Mouse (Mus musculus) thymus, postnatal 36 days (tissue): Measurements from ENCODE around the gene Xrcc1.
A peak's percentile ranks its signal among the peaks of the same experiment; 100 is the strongest.
"Not testable (repeated sequence)": the region's sequence is repeated elsewhere in the genome, so short reads cannot be mapped to it uniquely, and the experiment has no call there.

Experiments
- DNase-seq, 2 experiments: peaks; one replicate each; pipeline ENCODE4 v3.0.0; 2022; ENCODE audit warnings: mixed read lengths in 2 of 2

Xrcc1 gene

DNA sequence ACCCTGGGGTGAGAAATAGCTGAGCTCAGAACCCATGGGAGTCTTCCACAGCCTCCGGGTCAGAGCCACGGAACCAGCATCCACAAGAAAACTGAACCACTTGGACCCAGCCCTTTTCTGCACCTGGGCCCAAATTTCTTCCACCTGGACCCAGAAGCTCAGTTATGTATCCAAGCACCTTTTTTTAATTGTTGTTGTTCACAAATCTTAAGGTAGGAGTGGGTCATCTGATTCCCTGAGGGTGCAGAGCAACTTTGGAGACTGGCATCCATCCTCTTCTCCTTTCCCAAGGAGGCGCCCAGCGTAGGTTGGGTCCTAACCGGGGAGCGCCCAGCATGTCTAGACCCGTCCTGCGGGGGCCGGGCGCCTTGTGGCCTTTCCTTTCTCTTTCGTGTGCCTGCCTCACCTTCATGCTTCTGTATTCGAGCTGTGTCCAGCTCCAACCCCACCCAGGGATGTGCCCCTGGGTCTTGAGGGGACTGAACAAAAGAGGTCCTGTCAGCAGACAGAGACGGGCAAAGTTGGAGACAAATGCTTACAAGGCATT, at the start of gene Xrcc1, which contains the start of gene Pinlyp:
Gene Xrcc1 (plus strand): TSS at position 222 of the 547 bp plus-strand sequence.
Gene Pinlyp (minus strand): TSS at position 51 of the 547 bp plus-strand sequence.
- DNase-seq = peak in 1 of 2 experiments; percentile 24

DNA sequence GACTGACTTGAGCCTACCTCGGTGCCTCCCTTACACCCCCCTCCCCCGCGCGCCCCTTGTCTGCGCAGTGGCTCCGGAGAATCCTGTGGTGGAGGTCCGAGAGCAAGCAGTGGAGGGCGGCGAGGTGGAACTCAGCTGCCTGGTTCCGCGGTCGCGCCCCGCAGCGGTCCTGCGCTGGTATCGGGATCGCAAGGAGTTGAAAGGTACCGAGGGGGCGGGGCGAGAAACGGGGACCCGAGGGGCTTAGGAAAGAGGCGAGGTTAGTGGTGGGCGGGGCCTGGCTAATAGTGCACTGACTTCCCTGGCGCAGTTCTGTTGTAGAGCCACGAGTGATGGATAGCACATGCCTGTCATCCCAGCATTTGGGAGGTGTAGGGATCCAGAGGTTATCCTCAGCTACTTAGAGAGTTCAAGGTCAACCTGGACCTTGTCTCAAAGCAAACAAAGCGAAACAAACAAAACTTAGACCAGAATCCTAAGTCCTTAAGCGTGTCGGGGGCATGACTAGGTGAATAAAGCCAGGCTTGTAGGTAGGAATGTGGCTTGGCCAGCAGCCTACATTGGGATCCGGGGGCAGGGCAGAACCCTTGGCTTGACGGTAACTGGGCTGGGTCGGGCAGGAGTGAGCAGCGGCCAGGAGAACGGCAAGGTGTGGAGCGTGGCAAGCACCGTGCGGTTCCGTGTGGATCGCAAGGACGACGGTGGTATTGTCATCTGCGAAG, 46.1 kb upstream of the Xrcc1 start:
- peak in 1 of 2 experiments; percentile 34 for DNase-seq

DNA sequence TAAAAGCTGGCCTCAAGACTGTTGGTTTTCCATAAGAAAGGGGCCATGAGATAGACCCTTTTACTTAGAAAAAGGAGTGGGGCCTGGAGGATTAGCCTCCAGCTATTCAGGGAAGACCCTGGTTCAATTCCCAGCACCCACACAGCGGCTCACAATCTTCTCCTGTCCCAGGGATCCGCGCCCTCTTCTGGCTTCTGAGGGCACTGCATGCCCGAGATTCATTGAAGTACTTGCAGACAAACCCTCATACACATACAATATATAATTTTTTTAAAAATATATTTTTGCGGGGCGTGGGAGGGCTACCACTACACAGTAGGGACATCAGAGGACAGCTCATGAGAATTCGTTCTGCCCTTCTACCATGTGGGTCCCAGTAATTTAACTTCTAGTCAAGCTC, 45.2 kb upstream of the Xrcc1 start:
- peak; percentile 44 to 51 for DNase-seq

DNA sequence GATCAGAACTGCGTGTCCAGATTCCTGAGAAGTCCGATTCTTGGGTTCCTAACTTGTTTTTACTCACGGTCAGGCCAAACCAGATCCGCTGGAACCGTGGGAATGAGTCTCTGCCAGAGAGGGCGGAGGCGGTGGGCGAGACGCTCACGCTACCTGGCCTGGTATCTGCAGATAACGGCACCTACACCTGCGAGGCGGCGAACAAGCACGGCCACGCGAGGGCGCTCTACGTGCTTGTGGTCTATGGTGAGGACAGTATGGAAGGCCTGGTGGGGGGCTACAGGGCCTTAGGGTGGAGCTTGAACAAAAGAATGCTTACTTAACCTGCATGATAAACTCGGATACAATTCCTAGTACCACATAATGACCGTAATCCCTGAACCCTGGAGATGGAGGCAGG, 44.6 kb upstream of the Xrcc1 start:
- DNase-seq = peak; percentile 53 to 54

DNA sequence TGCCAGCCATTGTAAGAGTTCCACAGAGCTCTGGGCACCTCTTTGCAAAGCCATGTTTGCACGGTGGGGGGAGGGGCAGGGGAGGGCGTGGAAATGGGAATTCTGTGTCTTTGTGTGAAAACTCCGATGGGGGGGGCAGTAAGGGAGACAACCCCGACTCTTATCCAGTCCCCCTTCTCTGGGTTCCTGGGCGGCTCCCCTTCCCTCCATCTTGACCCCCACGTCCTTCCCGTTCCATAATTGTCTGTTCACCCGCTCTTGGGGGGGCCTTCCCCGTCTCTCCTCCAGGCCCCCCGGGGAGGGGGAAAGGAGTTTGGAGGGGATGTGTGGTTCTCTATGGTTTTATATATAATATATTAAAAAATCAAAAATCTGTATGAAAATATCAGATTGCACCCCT, 42.1 kb upstream of the Xrcc1 start:
- DNase-seq = no peak

DNA sequence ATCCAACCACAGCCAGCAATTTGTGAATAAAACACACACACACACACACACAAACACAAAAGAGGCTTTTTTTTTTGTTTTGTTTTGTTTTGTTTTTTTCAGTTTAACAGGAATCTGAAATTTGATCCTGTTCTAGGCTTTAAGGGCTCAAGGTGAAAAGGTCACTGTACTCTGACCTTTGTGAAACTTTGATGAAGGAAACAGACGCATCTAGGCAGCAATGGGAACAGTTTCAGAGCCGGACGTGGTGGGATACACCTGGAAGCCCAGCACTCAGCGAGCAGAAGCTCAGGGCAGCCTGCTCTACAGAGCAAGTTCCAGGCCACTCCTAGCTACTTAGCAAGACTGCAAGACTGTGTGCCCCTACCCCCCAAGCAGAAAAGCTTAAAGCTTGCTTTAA, 41.2 kb upstream of the Xrcc1 start:
- DNase-seq = no peak

DNA sequence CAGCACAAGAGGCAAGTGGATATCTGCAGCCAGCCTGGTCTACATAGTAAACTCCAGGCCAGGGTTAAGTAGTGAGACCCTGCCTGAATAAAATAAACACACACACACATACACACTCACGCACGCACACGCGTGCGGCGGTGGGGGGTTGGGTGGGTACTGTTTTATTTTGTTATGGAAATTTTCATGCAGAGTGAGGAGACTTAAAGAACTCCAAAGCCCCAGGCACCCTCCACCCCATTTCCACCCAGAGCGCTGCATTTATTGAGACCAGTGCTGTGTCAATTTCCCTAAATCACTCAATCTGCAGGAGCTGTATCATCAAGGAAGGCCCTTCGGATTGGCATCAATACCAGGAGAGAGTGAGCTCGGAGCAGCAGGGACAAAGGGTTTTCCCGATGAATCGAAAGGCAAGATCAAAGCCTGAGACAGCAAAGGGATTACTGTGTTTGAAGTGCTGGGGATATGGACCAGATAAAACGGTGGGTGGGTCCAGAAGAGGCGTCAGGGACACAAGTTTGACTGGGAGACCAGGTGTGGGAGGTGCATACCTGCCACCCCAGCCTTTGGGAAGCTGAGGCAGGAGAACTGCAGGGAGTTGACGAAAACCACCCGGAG, 40.5 kb upstream of the Xrcc1 start:
- no peak for DNase-seq

DNA sequence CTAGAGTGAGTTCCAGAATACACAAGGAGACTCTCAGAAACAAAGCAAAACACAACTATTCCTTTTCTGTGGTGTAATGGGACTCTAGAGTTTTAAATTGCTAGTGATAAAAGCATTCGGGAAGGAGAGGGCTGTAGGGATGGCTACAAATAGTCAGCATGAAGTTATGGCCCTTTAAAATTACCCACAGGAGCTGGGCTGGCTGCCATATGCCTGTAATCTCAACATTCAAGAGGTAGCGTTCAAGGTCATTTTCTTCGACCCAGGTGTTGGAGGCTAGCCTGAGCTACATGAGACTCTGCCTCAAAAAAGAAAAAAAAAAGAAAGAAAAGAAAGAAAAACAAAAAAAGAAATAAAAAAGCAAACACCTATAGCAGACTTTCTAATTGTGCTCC, 40.0 kb upstream of the Xrcc1 start:
- DNase-seq = no peak

DNA sequence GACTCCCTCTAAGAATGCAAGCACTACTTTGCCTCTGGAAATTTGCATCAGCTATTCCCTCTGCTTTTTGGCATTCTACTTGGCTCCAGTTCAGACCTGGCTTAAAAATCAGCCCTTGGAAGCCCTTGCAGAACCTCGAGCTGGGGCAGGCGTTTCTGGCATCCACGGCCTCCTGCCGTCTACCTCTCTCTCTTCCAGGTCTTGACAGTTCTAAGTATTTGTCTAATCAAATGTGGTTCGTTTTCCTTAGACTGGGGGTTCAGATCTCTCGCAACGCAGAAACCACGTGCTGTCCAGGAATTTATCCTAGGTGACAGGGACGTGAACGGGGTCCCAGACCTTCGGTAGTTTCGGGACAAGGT, 39.6 kb upstream of the Xrcc1 start:
- no peak for DNase-seq

DNA sequence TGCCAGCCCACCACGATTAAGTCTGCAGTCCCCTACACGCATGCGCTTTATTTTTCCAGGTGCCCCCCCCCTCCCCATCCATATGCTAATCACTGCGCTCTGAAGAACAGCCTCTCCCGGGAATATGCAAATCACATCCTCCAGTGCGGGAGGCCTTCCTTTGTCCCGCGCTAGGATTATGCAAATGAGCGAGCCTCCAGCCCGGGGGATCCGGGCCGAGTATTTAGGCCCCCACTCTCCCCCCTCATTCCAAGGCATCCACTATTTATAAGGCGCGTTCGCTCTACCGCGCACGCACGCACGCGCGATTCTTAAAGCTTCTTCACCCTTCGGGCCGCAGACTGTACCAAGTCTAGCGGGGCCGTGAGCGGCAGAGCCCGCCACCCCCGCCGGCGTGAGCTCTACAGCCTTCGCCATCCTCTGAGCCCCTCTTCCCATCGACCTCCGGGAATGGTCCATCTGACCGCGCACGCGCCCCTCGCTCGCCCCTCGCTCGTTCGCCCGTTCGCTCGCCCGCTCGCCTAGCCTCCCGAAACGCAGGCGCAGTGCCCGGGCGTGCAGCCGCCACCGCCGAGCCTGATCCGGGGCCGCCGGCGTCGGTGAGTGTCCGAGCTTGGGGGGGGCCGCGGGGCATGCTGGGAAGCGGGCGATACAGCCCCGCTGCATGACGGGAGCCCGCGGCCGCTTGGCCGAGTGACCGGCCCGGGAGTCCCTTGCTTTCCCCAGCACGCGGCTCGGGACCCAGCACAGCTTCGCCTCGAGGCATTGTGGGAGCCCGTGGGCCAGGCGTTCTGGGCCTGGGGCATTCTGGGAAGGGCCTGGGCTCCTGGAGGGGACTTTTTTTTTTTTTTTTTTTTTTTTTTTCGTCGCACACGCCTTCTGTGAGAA, 39.0 kb upstream of the Xrcc1 start, which contains the start of gene Zfp428:
Gene Zfp428 (plus strand): TSS at position 169 of the 888 bp plus-strand sequence.
- DNase-seq = peak; percentile 66

DNA sequence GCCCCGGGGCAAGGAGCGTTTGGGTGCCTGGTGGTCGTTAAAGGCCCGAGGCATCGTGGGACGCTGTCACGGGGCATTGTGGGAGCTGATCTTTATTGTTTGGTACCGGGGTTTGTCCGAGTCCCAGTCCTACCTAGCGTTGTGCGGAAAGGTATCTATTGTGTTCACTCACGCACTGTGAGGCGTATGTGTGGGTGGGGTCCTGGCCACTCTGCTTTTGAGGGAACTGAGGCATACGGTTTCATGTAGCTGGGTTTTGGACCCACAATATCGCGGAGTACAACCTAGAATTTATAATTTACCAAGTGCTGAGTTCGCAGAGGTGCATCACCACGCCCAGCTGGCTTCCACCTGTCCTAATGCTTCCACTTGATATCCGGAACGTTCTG, 38.4 kb upstream of the Xrcc1 start:
- DNase-seq = peak in 1 of 2 experiments; percentile 21

DNA sequence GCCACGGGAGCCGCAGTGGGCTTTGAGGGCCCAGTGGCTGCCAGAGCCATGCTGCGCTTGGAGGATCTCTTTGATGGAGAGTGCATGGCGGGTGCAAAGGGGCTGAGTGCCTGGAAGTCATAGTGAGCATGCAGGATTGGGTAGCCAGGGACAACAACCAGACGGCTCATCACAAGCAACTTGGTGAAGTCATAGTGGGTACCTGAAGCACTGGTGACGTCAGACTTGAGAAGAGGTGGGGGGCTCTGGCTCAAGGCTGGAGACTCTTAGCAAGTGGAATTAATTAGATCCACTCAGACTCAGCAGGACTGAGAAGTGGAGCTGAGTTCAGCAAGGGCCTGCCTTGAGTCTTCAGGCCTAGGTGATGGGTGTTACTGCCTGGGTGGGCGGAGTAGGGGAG, 33.7 kb upstream of the Xrcc1 start, which contains the start of gene AC161166.1:
Gene AC161166.1 (minus strand): TSS at position 101 of the 400 bp plus-strand sequence.
- no peak for DNase-seq

DNA sequence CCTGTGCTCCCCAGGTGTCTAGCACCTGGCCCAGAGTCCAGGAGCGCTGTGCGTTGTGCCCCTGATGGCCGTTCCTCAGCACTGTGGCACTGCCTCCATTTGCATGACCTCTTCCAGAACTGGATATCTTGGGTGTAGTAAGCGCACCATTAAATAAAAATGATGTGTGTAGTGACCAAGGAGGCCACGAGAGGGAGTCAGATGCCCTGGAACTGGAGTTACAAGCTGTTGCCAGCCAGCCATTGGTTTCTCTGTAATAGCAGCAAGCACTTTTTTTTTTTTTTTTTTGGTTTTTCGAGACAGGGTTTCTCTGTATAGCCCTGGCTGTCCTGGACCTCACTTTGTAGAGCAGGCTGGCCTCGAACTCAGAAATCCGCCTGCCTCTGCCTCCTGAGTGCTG, 29.8 kb upstream of the Xrcc1 start:
- peak in 1 of 2 experiments; percentile 21 for DNase-seq

DNA sequence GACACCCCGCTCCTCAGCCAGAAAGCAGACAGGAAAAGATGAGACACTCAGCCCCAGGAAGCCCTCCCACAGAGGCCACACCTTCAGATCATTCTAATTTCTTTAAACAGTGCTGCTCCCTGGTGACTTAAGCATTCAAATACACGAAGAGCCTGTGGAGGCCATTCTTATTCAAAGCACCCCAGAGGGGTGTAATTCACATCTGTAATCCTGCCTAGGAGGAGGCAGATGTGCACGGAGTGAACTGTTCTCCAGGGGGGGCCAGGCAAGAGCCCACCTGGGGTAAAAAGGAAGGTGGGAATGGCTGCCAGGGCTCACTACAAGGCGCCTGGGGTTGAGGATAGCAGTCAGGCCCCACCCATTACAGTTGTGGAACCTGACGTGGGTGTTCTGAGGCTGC, 29.0 kb upstream of the Xrcc1 start:
- DNase-seq = no peak

DNA sequence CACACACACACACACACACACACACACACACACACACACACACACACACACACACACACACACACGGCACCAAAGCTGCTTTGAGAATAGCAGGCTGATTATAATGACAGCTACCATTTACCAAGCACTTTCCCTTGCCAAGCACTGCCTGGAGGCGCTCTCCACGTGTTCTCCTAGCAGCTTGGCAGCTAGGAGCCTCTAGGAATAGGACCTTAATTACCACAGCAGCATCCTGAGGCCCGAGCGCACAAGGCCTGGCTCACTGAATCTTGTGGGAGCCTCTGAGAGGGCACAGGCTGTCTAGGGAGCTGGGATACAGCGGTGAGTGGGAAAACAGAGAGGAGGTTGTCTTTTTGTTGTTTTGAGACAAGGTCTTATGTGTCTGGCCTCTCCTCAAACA, 28.4 kb upstream of the Xrcc1 start:
- no peak for DNase-seq

DNA sequence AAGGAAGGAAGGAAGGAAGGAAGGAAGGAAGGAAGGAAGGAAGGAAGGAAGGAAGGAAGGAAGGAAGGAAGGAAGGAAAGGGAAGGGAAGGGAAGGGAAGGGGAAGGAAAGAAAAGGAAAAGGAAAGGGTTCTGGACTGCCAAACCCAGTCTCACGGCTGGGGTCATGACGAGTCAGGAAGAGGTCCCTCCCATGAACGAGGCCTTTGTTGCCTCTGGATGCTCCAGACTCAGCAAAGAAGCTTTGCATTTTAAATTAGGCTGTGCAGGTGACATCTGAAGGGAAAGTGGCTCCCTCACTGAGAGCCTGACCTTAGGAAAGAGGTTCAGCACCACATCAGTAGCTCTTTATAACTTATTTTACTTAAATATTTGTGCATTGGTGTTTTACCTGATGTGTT, 27.0 kb upstream of the Xrcc1 start:
- DNase-seq = no peak

DNA sequence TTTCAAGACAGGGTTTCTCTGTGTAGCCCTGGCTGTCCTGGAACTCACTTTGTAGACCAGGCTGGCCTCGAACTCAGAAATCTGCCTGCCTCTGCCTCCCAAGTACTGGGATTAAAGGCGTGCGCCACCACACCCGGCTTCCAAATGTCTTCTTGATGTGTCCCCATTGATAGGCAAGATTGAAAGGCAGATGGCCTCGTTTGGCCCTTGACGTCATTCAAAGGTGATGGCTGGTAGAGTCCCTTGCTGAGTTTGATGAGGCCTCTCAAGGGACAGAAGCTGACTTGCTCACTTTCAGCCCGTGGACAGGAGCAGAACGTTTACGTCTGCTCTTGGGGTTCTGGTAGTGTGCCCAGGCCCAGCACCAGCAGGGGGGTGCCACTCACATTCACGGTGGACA, 26.0 kb upstream of the Xrcc1 start:
- not testable (repeated sequence) for DNase-seq

DNA sequence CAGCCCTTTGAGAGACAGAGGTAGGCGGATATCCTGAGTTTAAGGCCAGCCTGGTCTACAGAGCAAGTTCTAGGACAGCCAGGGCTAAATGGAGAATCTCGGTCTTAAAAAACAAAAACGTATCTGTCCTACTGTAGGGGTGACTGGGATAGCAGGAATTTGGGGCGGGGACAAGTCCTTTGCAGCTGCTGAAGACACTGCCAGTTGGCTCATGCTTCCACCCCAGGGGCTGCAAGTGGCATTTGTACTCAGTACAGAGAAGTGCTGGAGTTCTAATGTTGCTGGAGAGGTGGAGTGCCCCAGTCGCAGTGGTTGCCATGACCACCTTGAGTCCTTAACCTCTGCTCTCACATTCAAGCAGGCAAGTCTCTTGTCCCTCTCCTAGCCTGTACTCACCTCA, 23.3 kb upstream of the Xrcc1 start:
- no peak for DNase-seq

DNA sequence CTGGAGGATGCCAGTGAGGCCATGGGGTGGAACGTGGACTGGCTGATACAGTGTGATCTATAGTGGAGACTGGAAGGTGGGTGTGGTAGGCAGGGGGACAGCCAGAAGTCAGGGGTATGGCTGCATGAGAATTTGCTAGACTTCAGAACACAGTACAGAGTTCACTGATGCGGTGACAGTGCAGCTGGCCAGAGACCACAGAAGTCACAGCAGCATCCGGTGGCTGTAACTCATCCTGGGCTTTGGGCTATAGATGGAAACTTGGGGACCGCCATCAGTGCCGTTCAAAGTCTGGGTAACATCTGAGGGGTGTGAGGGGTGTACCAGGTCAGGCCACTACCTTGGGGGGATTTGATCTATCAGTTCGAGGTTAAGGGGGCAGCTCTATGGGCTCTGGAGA, 22.4 kb upstream of the Xrcc1 start:
- no peak for DNase-seq

DNA sequence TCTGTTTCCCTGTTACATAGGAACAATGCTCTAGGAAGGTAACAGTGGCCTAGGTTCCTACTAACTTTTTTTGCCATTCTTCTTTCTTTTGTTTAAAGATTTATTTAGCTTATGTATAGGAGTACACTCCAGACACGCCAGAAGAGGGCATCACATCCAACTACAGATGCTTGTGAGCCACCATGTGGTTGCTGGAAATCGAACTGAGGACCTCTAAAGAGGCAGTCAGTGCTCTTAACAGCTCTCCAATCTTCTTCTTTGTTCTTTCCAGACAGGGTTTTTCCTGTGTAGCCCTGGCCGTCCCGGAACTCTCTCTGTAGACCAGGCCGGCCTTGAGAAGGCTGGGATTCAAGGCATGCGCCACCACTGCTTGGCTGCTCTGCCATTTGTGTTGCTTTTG, 21.1 kb upstream of the Xrcc1 start:
- no peak for DNase-seq

DNA sequence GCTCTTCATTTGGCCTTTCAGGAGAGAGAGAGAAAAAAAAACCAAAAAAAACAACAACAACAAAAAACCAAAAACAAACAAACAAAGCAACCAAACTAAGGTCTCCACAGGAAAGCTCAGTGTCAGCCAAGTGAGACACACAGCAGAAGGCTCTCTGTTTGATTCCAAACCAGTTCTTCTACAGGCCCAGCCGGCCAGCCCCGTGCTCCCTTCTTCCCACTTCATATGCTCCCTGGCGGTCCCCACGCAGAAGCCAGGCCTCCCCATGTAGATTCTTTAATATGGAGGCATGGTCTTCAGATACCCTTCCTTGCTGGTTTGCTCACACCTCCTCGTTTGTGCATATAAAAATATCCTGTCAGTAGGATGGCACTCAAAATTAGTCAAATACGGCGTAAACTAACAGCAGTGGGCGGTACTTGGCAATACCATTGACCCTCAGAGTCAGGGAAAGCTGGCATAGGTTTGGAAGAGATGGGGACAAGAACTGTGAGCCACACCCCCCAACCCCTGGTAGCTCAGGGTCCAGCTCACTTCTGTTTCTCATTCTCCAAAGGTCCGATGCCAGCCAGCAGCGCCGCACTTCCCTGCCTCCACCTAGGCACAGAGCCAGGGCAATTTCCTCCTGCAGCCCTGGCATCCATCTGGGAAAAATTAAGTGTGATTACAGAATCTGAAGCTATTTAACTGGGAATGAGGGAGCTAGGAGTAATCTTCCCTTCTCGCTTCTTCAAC, 20.2 kb upstream of the Xrcc1 start:
- DNase-seq = no peak

DNA sequence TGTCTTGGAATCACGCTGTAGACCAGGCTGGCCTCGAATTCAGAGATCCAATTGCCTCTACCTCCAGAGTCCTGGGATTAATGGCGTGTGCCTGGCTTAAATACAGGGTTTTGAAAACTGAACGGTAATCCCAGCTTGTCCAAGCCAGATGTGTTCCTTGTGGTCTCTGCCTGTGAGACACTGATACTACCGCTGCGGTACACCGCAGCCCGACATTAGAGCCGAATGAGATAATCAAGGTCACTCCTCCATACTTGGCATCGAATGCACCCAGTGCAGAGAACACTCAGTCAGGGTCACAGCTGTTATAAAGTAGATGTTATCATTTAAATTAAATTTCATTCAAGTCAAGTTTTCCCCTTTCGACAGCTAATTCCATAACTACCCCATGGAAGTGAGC, 17.2 kb upstream of the Xrcc1 start:
- no peak for DNase-seq
